Mouse (Mus musculus): ENCODE measurements around the gene Fam166a.

The Fam166a gene

GRCm38 (mm10) chr2:25266720-25267119, 48.2 kb downstream of the Fam166a start:
- no peak for DNase-seq (ENCODE audit: extremely low read depth, insufficient read length, low spot score)

DNA sequence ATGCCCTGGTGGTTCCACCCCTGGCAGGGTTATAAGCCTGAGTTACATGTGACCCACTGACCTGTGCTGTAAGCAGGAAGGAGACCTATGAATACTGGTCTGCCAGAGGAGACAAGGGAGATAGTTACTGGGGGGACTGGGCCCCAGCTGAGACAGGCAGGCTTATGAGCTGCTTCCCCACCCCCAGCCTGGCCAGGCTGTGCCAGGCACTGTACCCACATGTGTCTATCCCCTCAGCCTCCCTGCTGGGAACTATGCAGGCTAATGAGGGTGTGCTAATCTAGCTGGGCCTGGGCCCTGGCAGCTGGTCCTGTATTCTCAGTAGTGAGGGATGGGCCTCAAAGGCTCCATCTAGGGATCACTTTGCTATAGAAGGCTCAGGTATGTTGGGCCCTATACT, 48.7 kb downstream of the Fam166a start:
- no peak for DNase-seq (ENCODE audit: extremely low read depth, insufficient read length, low spot score)

- DNase-seq (ENCODE audit: extremely low read depth, insufficient read length, low spot score), result no peak
Observed at GRCm38 (mm10) chr2:25267746-25268309, 49.3 kb downstream of the Fam166a start.

Measured in 3134 (cell line).